Mouse (Mus musculus) gastrocnemius, postnatal 25 days (tissue): ENCODE measurements at regions not wholly inside any gene's neighbourhood (a gene's known extent, or its start where the extent isn't known, plus 50 kb on each side); places are given as distances from the start of the nearest gene placed in this dataset.

ENCODE experiments used
- DNase-seq: peaks from one replicate; pipeline ENCODE4 v3.0.0; 2022

DNA sequence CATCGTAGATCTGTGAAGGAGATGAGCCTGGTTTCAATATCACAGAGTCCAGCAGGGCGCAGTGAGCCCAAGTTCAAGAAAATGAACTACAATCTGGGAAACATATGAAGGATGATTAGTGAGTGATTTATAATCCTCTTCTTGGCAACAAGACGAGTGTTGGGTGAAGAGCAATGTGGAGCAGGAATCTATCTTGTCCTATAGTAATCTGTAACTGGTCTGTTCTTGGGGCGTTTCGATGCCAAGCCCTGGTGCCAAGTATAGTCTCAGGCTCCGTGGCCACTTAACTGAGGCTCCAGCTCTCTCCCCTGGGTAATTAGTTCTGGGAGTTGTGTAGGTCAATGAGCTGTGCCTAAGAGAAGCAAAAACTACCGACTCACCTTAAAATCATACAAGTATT, 154.4 kb upstream of the Gorab start:
- DNase-seq = no peak

DNA sequence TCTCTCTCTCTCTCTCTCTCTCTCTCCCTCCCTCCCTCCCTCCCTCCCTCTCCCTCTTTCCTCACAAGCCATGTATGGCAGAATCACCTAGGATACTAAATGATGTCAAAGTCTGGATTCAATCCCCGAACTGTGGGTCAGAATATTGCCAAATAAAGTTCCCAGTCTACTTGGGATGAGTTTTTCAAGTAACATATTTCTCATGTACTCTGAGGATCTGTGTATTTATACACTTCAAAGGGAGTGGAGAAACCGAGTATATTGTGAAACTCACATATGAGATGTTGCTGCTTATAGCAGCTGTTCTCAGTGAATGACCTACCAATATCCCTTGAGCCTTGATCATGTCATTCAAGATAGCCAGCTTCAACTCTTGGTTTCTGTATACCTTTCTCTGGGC, 151.7 kb upstream of the Gorab start:
- no peak for DNase-seq

DNA sequence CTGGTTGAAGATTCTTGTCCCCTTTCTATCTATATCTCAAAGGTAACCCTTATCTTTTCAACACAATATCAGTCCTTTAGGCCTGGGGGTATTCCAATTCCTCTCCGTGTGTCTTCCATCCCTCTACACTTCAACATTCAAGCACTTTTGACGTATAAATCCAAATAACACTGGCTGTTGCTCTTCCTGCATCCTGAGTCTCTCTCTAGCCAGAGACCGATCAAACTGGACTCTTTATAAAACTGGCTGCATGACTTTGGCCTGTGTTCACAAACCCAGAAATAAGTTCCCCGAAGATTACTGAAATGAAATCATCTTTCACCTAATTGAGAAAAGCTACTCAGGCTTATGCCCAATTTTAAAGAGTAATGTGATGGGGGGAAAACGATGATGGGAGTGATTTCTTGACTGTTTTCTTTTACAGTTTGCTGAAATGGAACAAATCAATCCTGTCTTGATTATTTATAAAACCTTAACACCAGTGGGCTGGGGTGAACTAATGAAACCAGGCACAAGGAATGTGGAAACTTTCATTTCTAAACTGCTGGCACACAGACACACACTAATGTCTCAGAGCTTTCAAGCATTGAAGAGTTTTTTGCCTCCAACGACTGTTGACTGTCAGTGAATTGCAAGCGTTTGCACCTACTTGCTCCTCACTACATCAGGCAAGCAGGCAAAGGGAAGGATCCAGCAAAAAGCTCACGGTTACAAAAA, 135.5 kb upstream of the Gorab start:
- DNase-seq = no peak

DNA sequence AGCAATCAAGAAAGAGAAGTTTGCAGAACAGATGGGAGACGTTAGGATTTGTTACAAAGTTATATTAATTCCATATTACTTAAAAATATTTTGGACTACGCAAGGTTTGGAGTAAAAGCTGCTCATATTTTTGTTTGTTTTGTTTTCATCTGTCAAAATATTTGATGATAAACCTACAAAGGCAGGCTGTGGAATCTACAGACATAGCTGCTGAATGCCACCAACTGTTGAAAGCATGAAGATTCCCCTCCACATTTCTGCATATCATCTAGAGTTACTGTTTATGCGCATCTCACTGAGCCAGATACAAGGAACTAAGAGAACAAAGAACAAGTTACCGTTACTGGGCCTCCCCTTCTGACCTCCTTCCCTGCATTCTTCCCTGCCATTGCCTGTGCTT, 127.1 kb upstream of the Gorab start:
- DNase-seq = no peak

DNA sequence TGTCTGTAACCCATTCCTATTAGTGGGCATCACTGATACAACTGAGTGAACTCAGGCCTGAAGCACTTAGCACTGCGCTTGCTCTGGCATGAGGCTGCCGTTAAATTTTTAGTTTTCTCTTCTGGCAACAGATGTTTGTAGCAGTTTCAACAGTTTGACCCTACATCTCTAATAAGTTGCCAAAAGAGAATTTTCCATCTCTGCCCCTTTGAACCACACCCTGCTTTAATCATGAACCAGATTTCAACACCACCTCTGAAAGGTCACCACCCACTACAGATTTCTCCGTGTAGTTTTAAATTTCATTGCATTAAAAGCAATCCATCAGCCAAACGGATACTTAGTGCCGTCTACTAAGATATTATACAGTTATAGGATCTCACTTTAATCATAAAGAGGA, 114.5 kb upstream of the Gorab start:
- DNase-seq = no peak

DNA sequence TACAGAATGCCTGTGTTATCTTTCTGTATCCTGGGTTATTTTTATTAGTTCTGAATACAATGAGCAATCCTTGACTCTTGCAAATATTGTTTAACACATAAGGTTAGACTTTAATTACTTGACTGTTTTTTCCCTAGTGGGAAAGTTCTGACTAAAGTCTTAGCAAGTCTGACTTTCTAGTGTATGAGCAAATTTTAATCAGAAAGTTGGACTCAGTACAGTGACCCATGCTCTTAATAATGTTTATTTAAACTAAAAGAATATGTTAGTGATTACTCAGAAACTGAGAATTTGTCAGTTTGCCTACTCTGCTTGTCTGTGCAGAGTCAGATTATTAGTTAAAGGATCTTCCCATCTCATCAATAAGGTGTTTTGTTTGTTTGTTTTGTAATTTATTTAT, 109.4 kb upstream of the Gorab start:
- DNase-seq = no peak

DNA sequence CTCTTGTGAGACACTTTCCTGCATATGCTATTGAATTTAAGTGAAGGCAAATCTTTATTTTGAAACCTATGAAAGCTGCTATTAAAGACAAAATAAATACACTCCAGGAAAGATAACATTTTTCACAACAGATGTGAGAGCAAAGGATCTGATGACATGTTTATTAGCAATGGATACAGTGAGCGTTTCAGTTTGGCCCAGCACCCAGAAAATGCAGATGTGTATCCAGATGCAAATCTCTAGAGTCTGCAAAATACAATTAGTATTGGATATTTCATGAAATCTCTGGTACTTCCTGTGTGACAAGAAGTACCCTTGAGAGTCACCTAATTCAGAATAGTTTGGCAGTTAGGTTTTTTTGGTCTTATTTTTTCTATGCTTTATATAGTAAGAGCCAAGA, 108.5 kb upstream of the Gorab start:
- no peak for DNase-seq

DNA sequence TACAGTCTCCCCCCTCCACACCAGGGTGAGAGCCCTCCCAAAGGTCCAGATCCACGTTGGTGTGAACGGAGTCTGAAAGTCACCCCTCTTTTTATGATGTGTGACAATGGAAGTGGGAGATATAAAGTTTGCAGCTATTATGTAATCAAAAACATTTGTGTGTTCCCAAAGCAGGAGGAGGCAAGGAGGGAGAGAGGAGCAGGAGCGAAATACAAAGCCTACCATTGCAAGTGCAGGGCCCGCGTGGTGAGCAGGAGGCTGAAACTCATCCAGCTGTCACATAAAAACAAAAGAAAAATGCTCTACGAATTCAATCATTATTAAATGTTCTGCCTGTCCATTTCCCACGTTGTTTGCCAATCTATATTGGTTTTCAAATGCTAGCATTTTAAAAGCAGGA, 101.6 kb upstream of the Gorab start:
- no peak for DNase-seq

DNA sequence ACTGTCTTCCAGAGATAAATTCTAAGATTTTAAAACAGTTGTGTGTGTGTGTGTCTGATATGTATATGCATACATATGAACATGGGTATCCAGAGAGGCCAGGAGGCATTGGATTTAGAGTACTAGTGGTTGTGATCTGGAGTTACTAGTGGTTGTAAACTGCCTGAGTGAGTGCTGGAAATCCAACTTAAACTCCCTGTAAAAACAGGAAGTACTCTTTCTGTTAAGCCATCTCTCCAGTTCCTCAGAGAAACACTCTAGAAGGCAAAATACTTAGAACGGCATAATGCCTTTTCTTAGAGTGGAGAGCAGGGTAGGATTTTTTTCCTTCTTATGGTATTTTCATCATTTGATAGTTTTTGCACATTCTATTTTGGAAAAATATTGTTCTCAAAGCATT, 99.1 kb upstream of the Gorab start:
- no peak for DNase-seq

DNA sequence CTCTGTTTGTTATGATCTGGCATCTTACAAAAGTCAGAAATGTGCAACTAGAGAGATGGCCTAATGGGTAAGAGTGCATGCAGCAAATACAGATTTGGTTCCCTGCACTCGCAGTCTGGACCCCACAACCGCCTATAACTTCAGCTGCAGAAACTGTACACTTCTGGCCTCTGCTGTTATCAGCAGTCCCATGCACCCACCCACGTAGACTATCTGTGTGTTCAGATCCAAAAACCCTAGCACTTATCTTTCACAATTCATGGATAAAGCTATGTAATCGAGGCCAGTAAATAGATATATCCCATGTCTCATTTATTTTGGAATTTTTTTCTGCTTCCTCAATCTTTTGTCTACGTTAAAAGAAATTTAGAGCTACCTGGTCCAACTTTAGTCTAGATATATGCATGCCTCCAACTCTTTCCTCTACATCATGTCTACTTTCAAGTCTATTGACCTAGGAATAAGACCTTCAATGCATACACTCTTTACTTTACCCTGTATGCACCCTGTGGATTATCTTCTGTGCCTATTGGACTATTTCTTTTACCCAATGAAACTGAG, 95.0 kb upstream of the Gorab start:
- no peak for DNase-seq

DNA sequence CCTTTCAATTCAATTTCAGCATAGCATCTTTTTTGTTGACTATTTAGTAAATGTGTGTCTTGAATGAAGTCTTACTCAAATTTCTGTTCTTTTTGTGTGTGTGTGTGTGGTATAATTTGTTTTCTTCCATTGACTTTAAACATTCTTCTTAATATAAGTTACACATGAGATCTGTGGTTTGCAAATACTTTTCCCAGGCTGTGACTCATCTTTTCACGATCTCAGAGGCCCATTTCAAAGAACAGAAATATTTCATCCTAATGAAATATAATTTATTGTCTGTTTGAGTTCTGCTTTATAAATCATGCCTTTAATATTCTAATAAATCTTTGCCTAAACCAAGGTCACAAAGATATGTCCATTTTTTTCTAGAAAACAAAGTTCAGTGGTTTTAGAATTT, 92.9 kb upstream of the Gorab start:
- DNase-seq = no peak

DNA sequence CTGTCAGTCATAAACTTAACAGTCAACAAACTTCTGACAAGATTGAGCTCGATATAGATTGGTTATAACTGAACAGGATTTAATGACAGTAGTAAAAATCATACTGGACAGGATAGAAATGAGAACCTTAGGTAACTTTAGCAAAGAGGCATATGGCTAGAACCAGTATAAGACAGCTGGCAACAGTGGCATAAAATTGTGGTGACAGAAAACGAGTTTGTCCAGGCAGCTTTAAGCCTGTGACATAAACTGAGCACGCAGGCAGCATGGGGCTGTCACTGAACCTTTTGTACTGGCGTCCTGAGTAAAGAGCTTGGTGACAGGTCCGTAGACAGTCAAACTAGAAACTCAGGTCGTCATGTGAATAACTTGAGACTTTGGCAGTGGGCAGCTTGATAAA, 85.1 kb upstream of the Gorab start:
- no peak for DNase-seq

DNA sequence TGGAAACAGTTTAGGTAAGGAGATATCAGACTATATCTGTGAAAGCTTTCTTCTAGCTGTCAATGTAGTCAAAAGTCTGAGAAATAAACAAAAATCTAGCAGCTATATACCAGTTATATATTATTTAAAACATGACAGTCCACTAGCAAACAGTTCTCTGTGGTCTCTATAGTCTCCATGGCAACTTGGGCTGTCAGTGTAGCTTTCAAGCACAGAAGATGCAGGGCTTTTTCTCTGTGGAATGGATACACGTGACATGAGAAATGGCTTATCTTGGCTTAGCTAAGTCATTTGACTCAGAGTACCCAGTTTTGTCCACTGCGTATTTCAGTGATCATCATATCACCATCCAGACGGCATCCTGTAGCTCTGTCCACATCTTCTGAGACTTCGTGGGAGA, 84.6 kb upstream of the Gorab start:
- DNase-seq = no peak

DNA sequence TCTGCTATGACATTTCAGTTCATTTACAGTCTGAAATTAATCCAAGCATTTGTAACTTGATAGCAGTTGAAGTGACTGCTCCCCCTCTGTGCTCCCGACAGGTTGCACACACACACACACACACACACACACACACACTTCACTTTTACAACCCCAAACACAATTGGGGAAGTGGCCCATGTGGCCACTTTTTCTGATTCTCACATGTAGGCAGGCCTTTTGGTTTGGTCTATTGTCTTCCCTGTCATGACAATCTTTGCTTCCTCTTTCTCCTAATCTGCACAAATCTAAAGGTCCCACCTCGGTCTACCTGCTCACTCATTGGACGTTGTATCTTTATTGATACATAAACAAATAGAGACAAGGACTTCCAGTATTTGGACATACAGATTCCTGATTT, 79.6 kb upstream of the Gorab start:
- no peak for DNase-seq

DNA sequence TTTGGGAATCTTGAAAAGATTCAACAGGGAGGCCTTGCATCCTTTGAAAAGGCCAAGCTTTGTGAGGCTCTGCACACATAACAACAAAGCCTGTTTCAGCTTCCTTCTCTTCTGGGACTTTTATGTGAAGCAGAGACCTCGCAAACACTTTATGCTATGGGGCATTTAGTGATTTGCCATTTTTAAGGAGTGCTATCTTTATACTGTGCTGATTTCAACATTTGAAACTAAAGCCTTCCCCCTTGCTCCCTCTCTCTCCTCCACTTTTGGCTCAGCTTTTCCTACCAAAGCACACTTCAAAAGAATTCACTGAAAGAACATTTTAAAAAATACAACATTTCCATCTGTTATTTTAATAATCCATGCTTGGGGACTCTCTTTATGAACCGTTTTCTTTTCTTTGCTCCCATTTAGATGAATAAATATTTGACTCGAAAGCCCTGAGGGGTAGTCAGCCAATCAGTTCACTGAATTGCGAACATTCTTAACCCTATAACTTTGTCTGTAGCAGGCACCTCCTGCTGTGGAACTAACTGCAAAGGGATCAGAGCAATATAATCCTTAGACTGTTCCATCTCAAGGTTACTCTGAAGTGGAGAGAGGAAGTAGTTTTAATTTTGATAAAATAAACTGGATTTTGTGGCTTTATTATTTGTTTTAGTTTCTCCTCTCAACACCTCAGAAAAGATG, 74.2 kb upstream of the Gorab start:
- DNase-seq = no peak

DNA sequence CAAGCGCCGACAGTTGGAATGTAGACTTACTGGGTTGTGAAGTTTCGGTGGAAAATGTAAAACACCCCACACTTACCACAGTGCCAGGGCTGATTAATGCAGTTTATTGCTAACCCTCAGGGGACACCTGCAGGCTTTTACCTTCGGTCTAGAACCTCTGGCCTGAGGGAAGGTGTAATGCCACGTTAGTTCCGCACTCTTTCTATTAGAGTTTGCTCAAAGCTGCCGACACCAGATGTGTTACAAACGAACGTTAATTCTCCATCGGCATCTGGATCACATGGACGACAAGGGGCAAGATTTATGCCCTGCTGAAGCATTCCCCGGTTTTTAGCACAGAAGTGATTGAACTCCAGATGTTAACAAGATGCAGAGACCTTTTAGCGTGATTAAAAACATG, 57.7 kb upstream of the Gorab start:
- no peak for DNase-seq

DNA sequence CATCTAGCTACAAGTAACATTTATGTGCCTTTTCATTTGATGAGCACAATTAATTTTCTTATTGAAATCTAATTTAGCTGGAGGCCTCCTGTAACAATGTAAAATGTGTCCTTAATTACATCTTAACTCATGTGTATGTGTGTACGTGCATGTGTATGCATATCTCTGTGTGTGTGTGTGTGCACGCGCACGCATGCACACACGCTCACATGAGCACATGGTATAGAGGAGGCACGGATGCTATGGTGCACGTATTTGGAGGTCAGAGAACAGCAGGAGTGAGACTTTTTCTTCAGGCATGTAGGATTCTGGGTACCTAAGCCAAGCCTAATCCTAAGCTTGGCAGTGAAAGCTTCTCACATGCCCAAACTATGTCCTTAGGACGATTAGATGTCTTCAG, 52.9 kb upstream of the Gorab start:
- no peak for DNase-seq
